Mouse (Mus musculus): ENCODE results near the gene Aatf.
A peak's percentile ranks its signal among the peaks of the same experiment; 100 is the strongest.

DNA sequence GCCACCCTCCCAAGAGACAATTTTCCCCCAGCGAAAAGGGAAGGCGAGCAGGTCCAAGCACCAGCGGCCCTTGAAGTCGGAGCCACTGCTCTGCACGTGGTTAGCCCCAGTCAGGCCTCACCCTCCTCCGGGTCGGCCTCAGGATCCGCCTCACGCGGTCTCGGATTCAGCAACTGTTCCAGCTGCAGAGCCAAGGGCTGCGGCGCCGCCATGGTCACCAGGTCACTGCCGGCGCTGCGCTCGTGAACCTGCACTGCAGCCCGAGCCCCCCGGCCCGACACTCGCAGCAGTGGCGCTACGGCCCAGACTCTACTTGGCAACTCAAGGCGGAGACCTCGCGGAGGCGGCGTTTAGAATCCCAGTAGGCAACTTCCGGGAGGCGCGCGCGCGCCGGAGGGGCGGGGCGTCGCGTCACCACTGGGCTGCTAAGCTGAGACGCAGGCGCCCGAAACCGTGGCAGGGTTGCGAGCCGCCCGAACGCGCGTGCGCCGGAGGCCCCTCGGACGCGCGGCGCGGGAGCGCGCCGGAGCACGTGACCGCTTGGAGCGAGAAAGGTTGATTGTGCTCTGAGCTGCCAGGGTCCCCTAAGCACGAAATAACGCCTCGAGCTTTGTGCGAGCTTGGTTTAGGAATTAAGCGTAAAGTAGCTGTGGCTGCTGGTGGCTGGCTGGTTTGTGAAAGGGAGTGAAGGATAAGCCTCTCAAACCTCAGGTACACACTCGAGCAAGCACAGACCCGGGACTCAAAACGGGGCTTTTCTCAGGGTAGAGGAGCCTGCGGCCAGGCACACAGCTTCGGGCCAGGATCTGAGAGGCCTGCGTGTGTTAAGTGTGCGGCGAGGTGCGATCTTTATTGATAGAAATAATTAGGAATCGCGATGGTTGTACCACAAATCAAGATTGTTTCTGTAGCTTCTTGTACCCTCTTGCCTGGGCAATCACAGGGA, at the start of gene Aatf:
- TF ChIP-seq POLR2A (IDR thresholded peaks at IDR 0.05; ENCODE audit: extremely low read depth, insufficient read depth, low read length) (peak; percentile 80), CTCF (IDR thresholded peaks at IDR 0.05; ENCODE audit: extremely low read depth, insufficient read depth, low read length) (no peak)
